Mouse (Mus musculus): ENCODE measurements around the gene Pithd1.

GRCm38 (mm10) chr4:135942193-135942592, 44.9 kb downstream of the Pithd1 start:
- TF ChIP-seq EP300 (IDR thresholded peaks at IDR 0.05; ENCODE audit: low read depth in 1 of 2, low read length in 2 of 2) (peak in 1 of 2 experiments; percentile 7; a peak in 1 of 4 replicates), TAL1 (IDR thresholded peaks at IDR 0.05; ENCODE audit: low read length) (no peak), CTCF (IDR thresholded peaks at IDR 0.05 in 2 of 3, conservative IDR thresholded peaks at IDR 0.05 in 1 of 3; ENCODE audit: control insufficient read depth in 1 of 3, insufficient read depth in 1 of 3, low read depth in 2 of 3, low read length in 3 of 3, poor library complexity in 1 of 3, severe bottlenecking in 1 of 3) (no peak), CHD2 (IDR thresholded peaks at IDR 0.05; ENCODE audit: low read length) (no peak), NRF1 (IDR thresholded peaks at IDR 0.05; ENCODE audit: insufficient read depth, low read depth, low read length, poor library complexity, severe bottlenecking) (no peak), TCF12 (IDR thresholded peaks at IDR 0.05; ENCODE audit: low read depth, low read length) (no peak), MAX (IDR thresholded peaks at IDR 0.05; ENCODE audit: low read length) (no peak)
